Mouse (Mus musculus) CD4-positive naive resting alpha-beta T cell, adult 76 days (primary cell): ENCODE data around the gene Gpn3. TPM values are rescaled to one million over a fixed set of nuclear protein-coding genes. Genes with fewer than 3 reads are reported as not detected.

Source experiments
- total RNA-seq: library from RNA; stranded (reverse); gene quantifications from one replicate; pipeline ENCODE4 v1.2.4, GENCODE M21; 2023

The Gpn3 gene
- 81.0 TPM for total RNA-seq

DNA sequence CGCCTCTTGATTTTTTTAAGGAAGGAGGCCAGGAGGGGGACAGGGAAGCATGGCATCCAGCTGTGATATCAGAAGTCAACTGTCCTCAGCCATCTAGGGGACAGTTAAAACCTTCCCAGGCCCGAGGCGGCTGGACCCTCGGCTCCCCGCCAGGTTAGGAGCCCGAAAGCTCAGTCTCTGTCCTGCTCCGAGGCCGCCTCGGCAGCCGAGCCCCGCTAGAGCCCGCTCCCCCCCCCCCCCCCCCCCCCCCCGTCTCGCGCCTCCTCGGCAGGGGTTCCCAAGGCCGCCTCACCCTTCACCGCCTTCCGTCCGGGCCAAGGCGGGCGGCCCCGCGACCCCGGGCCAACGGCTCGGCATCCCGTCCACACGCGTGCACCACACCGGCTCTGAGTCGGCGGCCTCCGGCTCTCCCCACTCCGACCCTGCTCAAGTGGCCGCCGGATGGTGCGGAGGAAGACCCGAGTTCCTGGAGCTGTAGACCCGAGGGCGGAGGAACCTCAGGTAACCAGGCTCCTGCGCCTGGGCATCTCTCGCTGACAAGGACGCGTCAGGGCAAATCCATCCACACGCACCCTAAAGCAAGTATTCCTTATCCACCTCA is at the start of gene Gpn3:
Gene Gpn3 (plus strand): TSS at position 286 of the 601 bp plus-strand sequence.

DNA sequence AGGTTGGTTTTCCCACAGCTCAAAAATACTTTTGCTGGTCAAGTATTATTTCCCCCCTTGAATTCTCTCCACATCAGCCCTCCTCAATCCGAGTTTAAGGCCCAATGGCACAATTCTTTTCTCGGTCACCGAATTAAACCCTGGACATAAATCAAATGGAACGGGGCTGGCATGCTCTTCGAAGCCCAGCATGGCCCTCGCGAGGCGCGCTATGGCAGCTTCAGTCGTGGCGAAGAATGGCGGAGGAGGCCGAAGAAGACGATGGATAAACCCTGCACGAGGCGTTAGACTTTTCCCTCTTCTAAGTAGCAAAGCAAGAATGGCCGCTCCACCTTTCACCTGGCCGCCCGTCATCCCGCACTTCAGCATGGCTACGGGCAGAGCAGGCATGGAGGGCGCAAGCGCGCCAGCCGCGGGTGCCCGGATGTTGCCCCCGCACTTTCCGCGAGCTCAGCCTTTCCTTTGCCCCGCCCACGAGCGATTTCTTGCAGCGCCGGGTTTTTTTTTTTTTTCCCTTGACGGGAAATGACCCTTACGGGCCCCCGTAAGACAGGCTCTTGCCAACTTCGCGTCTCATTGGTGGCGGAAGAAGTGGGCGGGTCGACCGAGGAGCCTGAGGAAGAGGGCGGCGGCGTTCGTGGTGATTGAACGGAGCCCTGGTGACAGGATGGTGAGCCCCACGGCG is 17.7 kb upstream of the Gpn3 start, which contains the start of the genes Rad9b and Vps29:
Gene Rad9b (minus strand): TSS at position 427 of the 685 bp plus-strand sequence.
Gene Vps29 (plus strand): TSS at position 563 of the 685 bp plus-strand sequence.

DNA sequence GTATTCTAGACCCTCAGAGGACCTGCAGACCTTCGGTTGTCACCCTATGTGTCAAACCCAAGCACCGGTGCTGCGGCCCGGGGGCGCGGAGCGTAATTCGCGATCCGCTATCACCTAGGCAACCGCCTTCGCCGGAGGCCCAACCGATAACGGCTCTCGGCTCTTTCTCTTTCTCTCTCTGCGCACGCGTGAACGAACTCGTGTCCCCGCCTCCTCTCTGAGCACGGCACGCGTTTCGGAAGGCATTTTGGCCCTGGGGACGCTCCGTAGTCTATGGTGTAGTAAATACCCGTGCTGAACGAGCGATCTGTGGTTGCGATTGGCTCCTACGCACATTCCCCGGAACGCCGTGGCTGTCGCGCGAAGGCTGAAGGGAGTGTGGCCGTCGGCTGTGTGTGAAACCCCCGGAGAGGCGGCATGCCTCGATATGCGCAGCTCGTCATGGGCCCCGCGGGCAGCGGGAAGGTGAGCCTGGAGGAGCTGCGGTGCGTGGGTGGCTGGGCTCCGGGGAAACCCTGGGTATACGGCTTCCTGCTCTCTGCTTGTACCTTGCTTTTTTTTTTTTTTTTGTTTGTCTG is 605 bp downstream of the Gpn3 start, which contains the start of gene Fam216a:
Gene Fam216a (minus strand): TSS at position 173 of the 578 bp plus-strand sequence.

GRCm38 (mm10) chr5:122391786-122392180 is 20.1 kb downstream of the Gpn3 start, which contains the start of gene Arpc3:
Gene Arpc3, plus strand, starts transcription at chr5:122391878.

GRCm38 (mm10) chr5:122421271-122422068 is 49.8 kb downstream of the Gpn3 start, which contains the start of gene Anapc7:
Gene Anapc7, plus strand, starts transcription at chr5:122421693.

Other genes starting within 250 kb of the Gpn3 start
- not detected for gene Ccdc63, start 231.1 kb upstream of the Gpn3 start, total RNA-seq
- gene Ppp1cc, start 213.6 kb upstream of the Gpn3 start, total RNA-seq, result 294 TPM
- 95.6 TPM for gene Hvcn1, start 165.1 kb upstream of the Gpn3 start, total RNA-seq
- 3.5 TPM for gene Tctn1, start 107.4 kb upstream of the Gpn3 start, total RNA-seq
- gene Pptc7, start 87.5 kb upstream of the Gpn3 start, total RNA-seq, result 29.4 TPM
- 6.0 TPM for gene Rad9b, start 17.6 kb upstream of the Gpn3 start, total RNA-seq
- 46.7 TPM for gene Vps29, start 17.5 kb upstream of the Gpn3 start, total RNA-seq
- 7.4 TPM for gene Fam216a, start 488 bp downstream of the Gpn3 start, total RNA-seq
- 298 TPM for gene Arpc3, start 20.0 kb downstream of the Gpn3 start, total RNA-seq
- gene Anapc7, start 49.8 kb downstream of the Gpn3 start, total RNA-seq, result 49.6 TPM
- gene Atp2a2, start 130.3 kb downstream of the Gpn3 start, total RNA-seq, result 76.1 TPM
- gene Ift81, start 242.6 kb downstream of the Gpn3 start, total RNA-seq, result 7.5 TPM